Mouse (Mus musculus) CH12.LX (cell line): ENCODE results near the gene Ace. TPM values are rescaled to one million over a fixed set of nuclear protein-coding genes. Genes with fewer than 3 reads are reported as not detected.

Source experiments
- DNase-seq: peaks from one replicate; pipeline ENCODE4 v3.0.0-alpha.2; 2013; ENCODE audit errors: extremely low read depth
- H3K27ac ChIP-seq: 2 replicates; pipeline ENCODE4 v1.5.1; 2012; ENCODE audit warnings: low read depth, mild to moderate bottlenecking, control low read depth, moderate library complexity; ENCODE audit not compliant: insufficient read depth
- H3K27me3 ChIP-seq: replicated peaks from 2 replicates; pipeline ENCODE3; 2012; ENCODE audit warnings: inconsistent platforms
- H3K36me3 ChIP-seq, 2 experiments: replicated peaks in 1 of 2; 2 replicates each; pipeline versions ENCODE3 to v1.6.1; 2012; ENCODE audit warnings: inconsistent platforms in 1 of 2, low read length in 1 of 2, mild to moderate bottlenecking in 1 of 2, mixed read lengths in 1 of 2, moderate library complexity in 1 of 2; ENCODE audit not compliant: control insufficient read depth in 1 of 2, insufficient read depth in 1 of 2
- H3K4me1 ChIP-seq, 2 experiments: 2 replicates each; pipeline ENCODE4 v1.6.1; 2012; ENCODE audit warnings: inconsistent platforms in 1 of 2, moderate library complexity in 1 of 2; ENCODE audit not compliant: insufficient read depth in 2 of 2, control insufficient read depth in 1 of 2
- H3K4me2 ChIP-seq: 2 replicates; pipeline ENCODE4 v1.6.1; 2012; ENCODE audit warnings: low read depth, mild to moderate bottlenecking, control low read depth; ENCODE audit not compliant: poor library complexity, insufficient read depth, severe bottlenecking
- H3K4me3 ChIP-seq, 3 experiments: fragments of 150-350 bp in 1 of 3; sonication (generic) in 1 of 3; replicated peaks in 1 of 3; 2 replicates each; pipeline versions ENCODE3 to v1.5.1; 2011 to 2012; ENCODE audit warnings: low read depth in 2 of 3, low read length in 2 of 3, mild to moderate bottlenecking in 2 of 3, moderate library complexity in 2 of 3, control low read depth in 1 of 3, improper control_type of control experiment in 1 of 3, inconsistent platforms in 1 of 3, mixed read lengths in 1 of 3; ENCODE audit not compliant: poor library complexity in 1 of 3
- H3K79me2 ChIP-seq: replicated peaks from 2 replicates; pipeline ENCODE4 v1.6.1; 2012; ENCODE audit warnings: mild to moderate bottlenecking, moderate library complexity; ENCODE audit not compliant: control insufficient read depth, poor library complexity, insufficient read depth, severe bottlenecking; ENCODE audit errors: extremely low read depth
- H3K9ac ChIP-seq: 2 replicates; pipeline ENCODE4 v1.6.1; 2012; ENCODE audit warnings: low read depth, mild to moderate bottlenecking, control low read depth, moderate library complexity; ENCODE audit not compliant: insufficient read depth
- H3K9me3 ChIP-seq: replicated peaks from 2 replicates; pipeline ENCODE3; 2012; ENCODE audit warnings: low read length, inconsistent platforms, mixed read lengths
- CTCF ChIP-seq, 2 experiments: IDR thresholded peaks in 1 of 2; conservative IDR thresholded peaks in 1 of 2; 2 replicates each; pipeline ENCODE4 v1.5.1; 2011 to 2012; ENCODE audit warnings: low read depth in 2 of 2, low read length in 2 of 2, improper control_type of control experiment in 1 of 2, inconsistent platforms in 1 of 2, mild to moderate bottlenecking in 1 of 2, moderate library complexity in 1 of 2
- EP300 ChIP-seq: IDR thresholded peaks from 2 replicates; pipeline ENCODE4 v1.6.1; 2011; ENCODE audit warnings: low read length, improper control_type of control experiment
- HCFC1 ChIP-seq: IDR thresholded peaks from 2 replicates; pipeline ENCODE4 v1.6.1; 2012; ENCODE audit warnings: low read depth, mild to moderate bottlenecking, inconsistent platforms, low read length, improper control_type of control experiment
- IRF4 ChIP-seq: IDR thresholded peaks from 2 replicates; pipeline ENCODE4 v1.6.1; 2014; ENCODE audit warnings: low read depth, mild to moderate bottlenecking, inconsistent platforms, low read length, improper control_type of control experiment
- JUND ChIP-seq: conservative IDR thresholded peaks from 2 replicates; pipeline ENCODE4 v1.6.1; 2011; ENCODE audit warnings: low read depth, low read length, improper control_type of control experiment
- MAX ChIP-seq: IDR thresholded peaks from 2 replicates; pipeline ENCODE4 v1.6.1; 2011; ENCODE audit warnings: low read length, improper control_type of control experiment
- MAZ ChIP-seq: IDR thresholded peaks from 2 replicates; pipeline ENCODE4 v1.6.1; 2012; ENCODE audit warnings: low read depth, mild to moderate bottlenecking, inconsistent platforms, low read length, improper control_type of control experiment, moderate library complexity
- MXI1 ChIP-seq: IDR thresholded peaks from 2 replicates; pipeline ENCODE4 v1.6.1; 2011; ENCODE audit warnings: mild to moderate bottlenecking, low read depth, low read length, improper control_type of control experiment
- MYC ChIP-seq: IDR thresholded peaks from 2 replicates; pipeline ENCODE4 v1.6.1; 2011; ENCODE audit warnings: low read depth, mild to moderate bottlenecking, improper control_type of control experiment, low read length
- NELFE ChIP-seq: IDR thresholded peaks from 2 replicates; pipeline ENCODE4 v1.6.1; 2011; ENCODE audit warnings: low read depth, low read length, improper control_type of control experiment
- POLR2AphosphoS2 ChIP-seq: IDR thresholded peaks from 2 replicates; pipeline ENCODE4 v1.6.1; 2011; ENCODE audit warnings: low read depth, low read length, improper control_type of control experiment
- RAD21 ChIP-seq: IDR thresholded peaks from 2 replicates; pipeline ENCODE4 v1.6.1; 2011; ENCODE audit warnings: low read depth, mild to moderate bottlenecking, low read length, improper control_type of control experiment, moderate library complexity
- RCOR1 ChIP-seq: conservative IDR thresholded peaks from 2 replicates; pipeline ENCODE4 v1.6.1; 2012; ENCODE audit warnings: low read depth, mild to moderate bottlenecking, inconsistent platforms, low read length, improper control_type of control experiment
- SMC3 ChIP-seq: IDR thresholded peaks from 2 replicates; pipeline ENCODE4 v1.6.1; 2011; ENCODE audit warnings: low read depth, low read length, improper control_type of control experiment
- TBP ChIP-seq: conservative IDR thresholded peaks from 2 replicates; pipeline ENCODE4 v1.6.1; 2011; ENCODE audit warnings: low read depth, low read length, improper control_type of control experiment
- TCF12 ChIP-seq: IDR thresholded peaks from 2 replicates; pipeline ENCODE4 v1.6.1; 2014; ENCODE audit warnings: low read depth, mild to moderate bottlenecking, inconsistent platforms, low read length, improper control_type of control experiment
- UBTF ChIP-seq: IDR thresholded peaks from 2 replicates; pipeline ENCODE4 v1.6.1; 2012; ENCODE audit warnings: low read depth, mild to moderate bottlenecking, inconsistent platforms, low read length, improper control_type of control experiment, moderate library complexity
- USF2 ChIP-seq: conservative IDR thresholded peaks from 2 replicates; pipeline ENCODE4 v1.6.1; 2011; ENCODE audit warnings: low read depth, low read length, improper control_type of control experiment
- ZC3H11A ChIP-seq: IDR thresholded peaks from 2 replicates; pipeline ENCODE4 v1.6.1; 2012; ENCODE audit warnings: low read depth, mild to moderate bottlenecking, inconsistent platforms, low read length, improper control_type of control experiment
- ZKSCAN1 ChIP-seq: IDR thresholded peaks from 2 replicates; pipeline ENCODE4 v1.6.1; 2012; ENCODE audit warnings: low read depth, inconsistent platforms, low read length, improper control_type of control experiment, borderline replicate concordance
- dilution Hi-C: fragments of 300-500 bp; cut with MboI; formaldehyde crosslinking; loops from 2 replicates; pipeline ENCODE4 v1.14.3; 2020; ENCODE audit warnings: low sequenced_read_pairs; ENCODE audit not compliant: extremely low pct_unique_long_range_greater_than_20kb, extremely low pct_ligation_motif_present
- in situ Hi-C: fragments of 300-500 bp; cut with MboI; formaldehyde crosslinking; loops from 3 replicates; pipeline ENCODE4 v1.14.3; 2019; ENCODE audit warnings: low sequenced_read_pairs, low pct_ligation_motif_present, low pct_unique_long_range_greater_than_20kb, mixed read lengths
- polyA plus RNA-seq: library from polyadenylated mRNA; unstranded; fragments of >175 nt; gene quantifications from 2 replicates; pipeline ENCODE4 v1.2.1, GENCODE M21; 2012; ENCODE audit warnings: low read depth; ENCODE audit not compliant: insufficient read length
- total RNA-seq, 2 experiments: library from RNA; depleted of rRNA; stranded (reverse); fragments of 300-350 nt in 1 of 2; fragments of >200 nt in 1 of 2; gene quantifications; 2 replicates each; pipeline ENCODE4 v1.2.3; 2012 to 2014

The Ace gene
- total and polyA plus RNA-seq, 3 experiments: 0.08 TPM; not detected in 2

DNA sequence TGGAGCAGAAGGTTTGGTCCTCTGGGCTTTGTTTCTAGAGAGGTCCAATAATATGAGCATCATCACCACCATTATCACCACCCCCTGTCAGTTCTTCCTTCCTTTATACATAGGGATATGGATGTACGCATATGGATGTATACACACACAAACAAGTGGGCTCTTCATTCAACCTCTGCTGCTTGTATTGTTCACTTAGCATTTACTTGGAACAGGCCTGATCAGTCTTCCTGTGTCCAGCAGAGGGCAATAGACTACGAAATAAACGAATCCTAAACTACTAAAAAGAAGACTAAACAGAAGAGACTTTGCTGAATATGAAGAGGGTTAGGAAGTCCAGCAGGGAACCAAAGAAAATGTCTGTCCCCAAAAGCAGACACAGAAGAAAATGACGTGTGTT, 34.0 kb downstream of the Ace start:
- Histone ChIP-seq H3K79me2 (no peaks in the 10 kb centered on the region), H3K9ac (no peak overlapping the region)
- TF ChIP-seq MYC: 0 out of 2 replicates have a peak, but pooled peaks have one; percentile 6
- no peak for TF ChIP-seq RCOR1
- TF ChIP-seq IRF4: peak; percentile 38; the same call in 1 of the 2 replicates
- 0 out of 2 replicates have a peak, but pooled peaks have one; percentile 24 for TF ChIP-seq TBP
- TF ChIP-seq RAD21: peak; percentile 60
- no peak for TF ChIP-seq POLR2AphosphoS2
- TF ChIP-seq TCF12: 0 out of 2 replicates have a peak, but pooled peaks have one; percentile 16
- TF ChIP-seq CTCF (conservative IDR thresholded peaks at IDR 0.05 in 1 of 2, IDR thresholded peaks at IDR 0.05 in 1 of 2; ENCODE audit: low read depth in 2 of 2, low read length in 2 of 2): peak; percentile 58 to 86
- no peak for TF ChIP-seq NELFE
- TF ChIP-seq ZC3H11A: peak; percentile 22; the same call in 1 of the 2 replicates
- TF ChIP-seq SMC3: peak; percentile 80
- TF ChIP-seq, all 38 proteins: peak for 8
- H3K9me3 ChIP-seq: no peaks in the 10 kb centered on the region
- H3K4me3 ChIP-seq: no peak overlapping the region
- DNase-seq: peak; percentile 56
- H3K27me3 ChIP-seq: peaks cover 92% of the 10 kb centered on the region
- in situ Hi-C loops: no loop called here
- H3K4me1 ChIP-seq: no peaks in the 10 kb centered on the region
- peak overlapping the region; percentile 30; the same call in 1 of the 2 replicates for H3K4me2 ChIP-seq
- H3K36me3 ChIP-seq: no peaks in the 10 kb centered on the region
- dilution Hi-C loops: no loop called here
- H3K27ac ChIP-seq: no peak overlapping the region

DNA sequence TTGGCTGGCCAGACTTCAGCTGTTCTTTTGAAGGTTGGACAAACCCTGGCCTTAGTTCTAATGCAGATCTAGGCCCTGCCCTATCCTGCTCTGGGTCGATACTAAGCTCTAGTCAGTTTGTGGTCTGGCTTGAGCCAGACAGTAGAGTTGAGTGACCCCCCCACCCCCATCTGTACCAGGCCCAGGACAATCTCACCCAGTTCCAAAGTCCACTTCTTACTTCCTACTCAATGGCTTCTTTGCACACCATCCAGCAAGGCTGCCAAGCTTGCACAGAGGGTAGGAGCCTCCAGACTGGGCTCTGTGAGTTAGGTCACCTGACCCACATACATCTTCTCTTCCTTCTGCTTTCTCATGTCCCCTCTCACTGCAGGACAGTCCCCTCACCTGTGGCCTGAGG, 36.8 kb downstream of the Ace start:
- dilution Hi-C loops (no loop called here), in situ Hi-C loops (no loop called here)
- no peak overlapping the region for H3K4me3 ChIP-seq
- no peaks in the 10 kb centered on the region for H3K36me3 ChIP-seq
- no peak overlapping the region for H3K9ac ChIP-seq
- H3K27ac ChIP-seq: no peak overlapping the region
- H3K79me2 ChIP-seq: no peaks in the 10 kb centered on the region
- DNase-seq: no peak
- peaks cover 2 to 3% of the 10 kb centered on the region in 2 experiments; a peak in 3 of 4 replicates for H3K4me1 ChIP-seq
- H3K9me3 ChIP-seq: no peaks in the 10 kb centered on the region
- peaks cover 91% of the 10 kb centered on the region for H3K27me3 ChIP-seq
- no peak overlapping the region for H3K4me2 ChIP-seq
- TF ChIP-seq MAZ (no peak), MXI1 (no peak), HCFC1 (no peak), JUND (no peak), RCOR1 (no peak)

DNA sequence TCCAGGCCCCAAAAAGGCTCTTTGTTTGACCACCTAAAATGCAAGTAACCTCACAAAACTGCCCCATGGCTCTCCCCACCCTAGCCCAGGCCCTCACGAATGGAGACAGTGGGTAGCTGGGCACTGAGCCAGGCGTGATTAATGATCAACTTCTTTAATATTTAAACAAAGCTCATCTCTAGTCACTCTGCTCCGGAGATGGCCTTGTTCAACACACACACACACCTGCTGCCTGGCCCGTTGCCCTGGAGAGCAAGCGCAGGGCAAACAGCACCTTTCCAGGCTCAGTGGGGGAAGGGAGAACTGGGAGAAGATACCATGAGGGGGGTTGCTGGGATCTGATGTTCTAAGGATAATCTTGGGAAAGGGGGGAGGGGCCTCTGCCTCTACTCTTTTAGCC, 38.2 kb downstream of the Ace start:
- Histone ChIP-seq H3K4me3 (no peak overlapping the region), H3K36me3 (no peaks in the 10 kb centered on the region), H3K79me2 (no peaks in the 10 kb centered on the region), H3K4me1 (peaks cover 2 to 3% of the 10 kb centered on the region in 2 experiments; a peak in 3 of 4 replicates), H3K27me3 (peaks cover 94% of the 10 kb centered on the region), H3K9ac (no peak overlapping the region), H3K4me2 (no peak overlapping the region), H3K27ac (no peak overlapping the region), H3K9me3 (no peaks in the 10 kb centered on the region)
- in situ Hi-C loops (no loop called here), dilution Hi-C loops (no loop called here)
- TF ChIP-seq UBTF (no peak), USF2 (no peak), EP300 (no peak), ZC3H11A (no peak), MAX (no peak), ZKSCAN1 (no peak), TCF12 (no peak)
- DNase-seq: no peak
